ENCODE assay signal across 14 mouse cellular contexts in genomic region chr5:66751332-66751980, GRCm38 (mm10). TPM values are rescaled to one million over a fixed set of nuclear protein-coding genes. Genes with fewer than 3 reads are reported as not detected.
DNase-seq lines count a peak whose midpoint lies in the region; ATAC-seq and TF ChIP-seq lines count a peak whose summit lies in the region.
"Had no signal": no experiment of that assay in that cellular context is flagged by ENCODE, and none has a peak within 500 bp of the region (broad histone marks: within the 10 kb centered on the region; RNA-seq: fewer than 3 reads in every experiment).

No protein-coding gene starts in this region.

- no peak overlapping the region for H3K9ac ChIP-seq in forebrain, embryonic 11.5 days (ENCODE audit: low read length)
- H3K9ac ChIP-seq in forebrain, embryonic 12.5 days, result no peak overlapping the region
- no peak overlapping the region for H3K9ac ChIP-seq in midbrain, postnatal 0 days (replicated peaks; ENCODE audit: low read length, poor library complexity, severe bottlenecking)
- H3K9ac ChIP-seq in midbrain, embryonic 13.5 days (replicated peaks), result no peak overlapping the region
- no peak overlapping the region for H3K9ac ChIP-seq in neural tube, embryonic 15.5 days (replicated peaks)
- H3K9ac ChIP-seq: intestine, embryonic 15.5 days; midbrain, embryonic 15.5 days had no signal

- peaks cover 13% of the 10 kb centered on the region; the same call in 1 of the 2 replicates for H3K4me1 ChIP-seq in forebrain, embryonic 11.5 days (replicated peaks; ENCODE audit: control insufficient read depth, insufficient read depth, low read length)
- H3K4me1 ChIP-seq in forebrain, embryonic 12.5 days, result peaks cover 39% of the 10 kb centered on the region
- H3K4me1 ChIP-seq in midbrain, postnatal 0 days (ENCODE audit: insufficient read depth, low read length), result peaks cover 17% of the 10 kb centered on the region; the same call in 1 of the 2 replicates
- H3K4me1 ChIP-seq in midbrain, embryonic 13.5 days (replicated peaks), result peaks cover 43% of the 10 kb centered on the region
- peaks cover 46% of the 10 kb centered on the region for H3K4me1 ChIP-seq in neural tube, embryonic 15.5 days

- peak; percentile 34 for DNase-seq in forebrain, embryonic 11.5 days (ENCODE audit: low spot score)
- DNase-seq in layer of hippocampus, adult 8-10 months (ENCODE audit: low spot score in 2 of 2), result peak; percentile 42 to 68
- DNase-seq in layer of hippocampus, adult 9-10 months (ENCODE audit: low spot score), result no peak
- peak; percentile 55 for DNase-seq in midbrain, postnatal 0 days (ENCODE audit: low spot score)
- no peak for DNase-seq in adipocyte (ENCODE audit: low spot score)
- DNase-seq: gastrocnemius, postnatal 25 days; kidney, postnatal 14 days; right cerebral cortex, postnatal 14 days; thymus, postnatal 14 days had no signal

- peaks cover 9% of the 10 kb centered on the region; the same call in 1 of the 2 replicates for H3K27me3 ChIP-seq in forebrain, embryonic 11.5 days (ENCODE audit: control insufficient read depth, insufficient read depth, low read length)
- H3K27me3 ChIP-seq in forebrain, embryonic 12.5 days, result peaks cover 9% of the 10 kb centered on the region
- no peaks in the 10 kb centered on the region for H3K27me3 ChIP-seq in midbrain, postnatal 0 days (ENCODE audit: insufficient read depth, low read length)
- H3K27me3 ChIP-seq in midbrain, embryonic 13.5 days, result no peaks in the 10 kb centered on the region
- no peaks in the 10 kb centered on the region for H3K27me3 ChIP-seq in neural tube, embryonic 15.5 days (replicated peaks)
- H3K27me3 ChIP-seq: midbrain, embryonic 15.5 days had no signal

- no peak overlapping the region for H3K27ac ChIP-seq in forebrain, embryonic 11.5 days (ENCODE audit: low read depth, low read length)
- no peak overlapping the region for H3K27ac ChIP-seq in forebrain, embryonic 12.5 days
- H3K27ac ChIP-seq in midbrain, postnatal 0 days (ENCODE audit: low read depth, low read length), result no peak overlapping the region
- no peak overlapping the region for H3K27ac ChIP-seq in midbrain, embryonic 13.5 days
- H3K27ac ChIP-seq in neural tube, embryonic 15.5 days (replicated peaks), result peak overlapping the region; percentile 61
- H3K27ac ChIP-seq: intestine, embryonic 15.5 days; midbrain, embryonic 15.5 days had no signal

- no peak for ATAC-seq in forebrain, embryonic 11.5 days (replicated peaks; ENCODE audit: low FRiP score)
- ATAC-seq in forebrain, embryonic 12.5 days (ENCODE audit: low FRiP score), result no peak
- ATAC-seq in midbrain, postnatal 0 days (ENCODE audit: low FRiP score), result no peak
- no peak for ATAC-seq in midbrain, embryonic 13.5 days
- ATAC-seq in neural tube, embryonic 15.5 days (ENCODE audit: low FRiP score), result peak; percentile 51; the same call in 1 of the 2 replicates
- ATAC-seq: intestine, embryonic 15.5 days; midbrain, embryonic 15.5 days had no signal

- no peaks in the 10 kb centered on the region for H3K36me3 ChIP-seq in forebrain, embryonic 11.5 days (ENCODE audit: control insufficient read depth, insufficient read depth, low read length)
- no peaks in the 10 kb centered on the region for H3K36me3 ChIP-seq in forebrain, embryonic 12.5 days (replicated peaks)
- no peaks in the 10 kb centered on the region for H3K36me3 ChIP-seq in midbrain, postnatal 0 days (ENCODE audit: insufficient read depth, low read length)
- H3K36me3 ChIP-seq in midbrain, embryonic 13.5 days, result no peaks in the 10 kb centered on the region
- no peaks in the 10 kb centered on the region for H3K36me3 ChIP-seq in neural tube, embryonic 15.5 days
- H3K36me3 ChIP-seq: intestine, embryonic 15.5 days; midbrain, embryonic 15.5 days had no signal

- H3K4me2 ChIP-seq in forebrain, embryonic 11.5 days (ENCODE audit: low read depth, low read length, severe bottlenecking), result no peak overlapping the region
- no peak overlapping the region for H3K4me2 ChIP-seq in forebrain, embryonic 12.5 days
- H3K4me2 ChIP-seq in midbrain, postnatal 0 days (ENCODE audit: low read depth, low read length, poor library complexity, severe bottlenecking), result no peak overlapping the region
- H3K4me2 ChIP-seq in midbrain, embryonic 13.5 days (replicated peaks), result no peak overlapping the region
- no peak overlapping the region for H3K4me2 ChIP-seq in neural tube, embryonic 15.5 days
- H3K4me2 ChIP-seq: intestine, embryonic 15.5 days; midbrain, embryonic 15.5 days had no signal

- no peak overlapping the region for H3K4me3 ChIP-seq in forebrain, embryonic 11.5 days (ENCODE audit: low read depth, low read length)
- H3K4me3 ChIP-seq in forebrain, embryonic 12.5 days (replicated peaks), result no peak overlapping the region
- no peak overlapping the region for H3K4me3 ChIP-seq in midbrain, postnatal 0 days (ENCODE audit: low read depth, low read length)
- H3K4me3 ChIP-seq in midbrain, embryonic 13.5 days (replicated peaks), result no peak overlapping the region
- no peak overlapping the region for H3K4me3 ChIP-seq in neural tube, embryonic 15.5 days (replicated peaks)
- H3K4me3 ChIP-seq: intestine, embryonic 15.5 days; midbrain, embryonic 15.5 days had no signal

- TF ChIP-seq CTCF in midbrain, postnatal 0 days (IDR thresholded peaks at IDR 0.05), result no peak

- WGBS in forebrain, embryonic 11.5 days, result 49% methylated on average over 3 of the region's 3 CpGs
- WGBS in forebrain, embryonic 12.5 days, result 42% methylated on average over 3 of the region's 3 CpGs
- WGBS in midbrain, postnatal 0 days, result 35% methylated on average over 3 of the region's 3 CpGs
- WGBS in midbrain, embryonic 13.5 days, result 36% methylated on average over 3 of the region's 3 CpGs
- WGBS in neural tube, embryonic 15.5 days, result 36% methylated on average over 3 of the region's 3 CpGs

- no peaks in the 10 kb centered on the region for H3K9me3 ChIP-seq in forebrain, embryonic 11.5 days (ENCODE audit: control insufficient read depth, low read length)
- H3K9me3 ChIP-seq in forebrain, embryonic 12.5 days, result no peaks in the 10 kb centered on the region
- no peaks in the 10 kb centered on the region for H3K9me3 ChIP-seq in midbrain, postnatal 0 days (ENCODE audit: low read length)
- no peaks in the 10 kb centered on the region for H3K9me3 ChIP-seq in midbrain, embryonic 13.5 days
- H3K9me3 ChIP-seq in neural tube, embryonic 15.5 days (replicated peaks), result no peaks in the 10 kb centered on the region
- H3K9me3 ChIP-seq: intestine, embryonic 15.5 days; midbrain, embryonic 15.5 days had no signal

RNA-seq across cellular contexts. Expression of gene Limch1, which starts 5.8 kb away (rescaled TPM):
- 39.2 and 41.7 TPM in 2 replicates for polyA plus RNA-seq in forebrain, embryonic 11.5 days (2014; fragmentation: Nextera tagmentation; extraction: Ambion mirVana)
- polyA plus RNA-seq in forebrain, embryonic 12.5 days (2016; fragmentation: Nextera tagmentation; extraction: Ambion mirVana), result 35.3 and 38.2 TPM in 2 replicates
- total RNA-seq in layer of hippocampus, adult 8-10 months (2022), result 100 to 1,000 TPM; 112 to 133 (median 124) TPM
- total RNA-seq in midbrain, postnatal 0 days (2014; rRNA removed), result 97.8 and 119 TPM in 2 replicates
- polyA plus RNA-seq in midbrain, postnatal 0 days (2015; fragmentation: Nextera tagmentation; extraction: Ambion mirVana), result 46.6 and 46.7 TPM in 2 replicates
- 37.4 and 41.9 TPM in 2 replicates for polyA plus RNA-seq in midbrain, embryonic 13.5 days (2015; fragmentation: Nextera tagmentation; extraction: Ambion mirVana)
- 62.0 and 63.7 TPM in 2 replicates for polyA plus RNA-seq in neural tube, embryonic 15.5 days (2015; fragmentation: Nextera tagmentation; extraction: Ambion mirVana)

Comparison
In these comparisons a context has a peak if more than half of its experiments do, and no peak if none do; other contexts are left out.
1. DNase-seq: peak in forebrain, embryonic 11.5 days (single experiment), layer of hippocampus, adult 8-10 months (2 of 2) and midbrain, postnatal 0 days (single experiment); none in layer of hippocampus, adult 9-10 months (single experiment) and adipocyte (single experiment).